Mouse (Mus musculus): ENCODE data around the gene Mtln.

Gene Mtln

DNA sequence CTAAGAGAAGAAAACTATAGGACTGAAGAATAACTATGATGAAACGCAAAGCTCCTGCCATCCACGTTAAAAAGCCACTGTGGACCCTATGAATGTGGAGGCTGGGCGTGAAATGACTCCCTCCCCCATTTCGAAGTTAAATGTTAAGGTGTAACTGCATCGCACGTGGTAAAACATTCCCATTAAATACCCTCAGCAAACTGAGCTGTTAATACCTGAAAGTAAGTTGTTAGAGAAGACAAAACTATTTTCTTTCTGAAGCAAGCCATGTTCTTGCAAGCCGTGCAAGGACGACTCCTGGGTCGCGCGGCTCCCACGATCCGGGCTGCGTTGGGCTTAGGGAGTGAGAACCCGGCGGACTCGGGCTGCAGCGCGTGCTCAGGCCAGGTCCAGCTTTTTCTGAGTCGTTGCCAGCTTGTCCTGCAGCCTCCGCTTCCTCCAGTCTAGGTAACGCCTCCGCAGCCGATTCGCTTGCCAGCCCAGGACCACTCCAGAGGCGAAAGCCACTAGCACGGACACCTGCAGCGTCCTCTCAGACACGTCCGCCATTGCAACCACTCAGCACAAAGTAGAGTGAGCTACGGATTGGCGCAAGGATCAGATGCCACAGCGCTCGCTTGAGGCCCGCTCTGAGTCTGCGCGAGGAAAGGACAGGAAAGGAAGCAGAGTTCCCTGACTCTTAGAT, at the start of gene Mtln:
Gene Mtln (minus strand): TSS at position 570 of the 685 bp plus-strand sequence.
- in situ Hi-C loops (cut with MboI; ENCODE audit: low sequenced_read_pairs): no loop called here

DNA sequence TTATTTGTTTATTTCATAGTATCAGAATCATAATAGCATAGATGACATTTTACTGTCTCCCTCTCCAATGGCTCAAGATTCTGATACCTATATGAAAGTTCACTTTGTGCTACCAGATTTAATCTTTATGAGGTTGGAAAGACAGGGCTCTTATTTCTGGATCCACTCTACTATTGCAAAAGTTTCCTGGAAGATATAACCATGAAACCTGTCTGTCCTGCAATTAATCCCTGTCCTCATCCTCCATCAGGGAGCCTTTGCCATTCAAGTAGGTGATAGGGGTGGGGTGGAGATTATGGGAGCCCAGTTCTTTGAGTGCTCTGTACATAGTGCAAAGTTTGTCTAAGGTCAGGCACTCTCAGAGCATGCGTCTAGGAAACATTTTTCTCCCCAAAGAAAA, 49.1 kb upstream of the Mtln start:
- in situ Hi-C loops (cut with MboI; ENCODE audit: low sequenced_read_pairs): no loop called here

DNA sequence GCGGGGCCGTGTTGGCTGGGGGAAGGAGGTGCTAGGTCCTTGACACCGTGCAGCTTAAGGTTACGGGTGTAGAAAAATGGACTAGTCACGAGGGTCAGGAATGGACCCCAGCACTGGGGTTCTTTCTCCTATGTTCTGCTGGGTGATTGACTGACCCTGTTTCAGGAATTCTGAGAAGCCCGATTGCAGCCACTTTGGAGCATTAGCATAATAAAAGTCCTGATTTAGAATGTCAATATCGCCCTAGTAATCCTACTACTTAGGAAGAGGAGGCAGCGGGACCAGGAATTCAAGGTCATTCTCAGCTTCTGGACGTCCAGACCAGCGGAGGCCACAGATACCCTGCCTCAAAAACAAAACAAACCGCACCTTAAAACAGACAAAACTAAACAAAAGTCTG, 47.1 kb upstream of the Mtln start:
- in situ Hi-C loops (cut with MboI; ENCODE audit: low sequenced_read_pairs): no loop called here

GRCm38 (mm10) chr2:127838576-127838975, 46.3 kb upstream of the Mtln start, which contains the start of gene Acoxl:
Acoxl (plus strand) TSS chr2:127838876.
- in situ Hi-C loops (cut with MboI; ENCODE audit: low sequenced_read_pairs): no loop called here

- in situ Hi-C loops (cut with MboI; ENCODE audit: low sequenced_read_pairs): no loop called here
Measured at GRCm38 (mm10) chr2:127832833-127833190, 40.5 kb upstream of the Mtln start.

GRCm38 (mm10) chr2:127832103-127832832, 40.0 kb upstream of the Mtln start:
- in situ Hi-C loops (cut with MboI; ENCODE audit: low sequenced_read_pairs): no loop called here

DNA sequence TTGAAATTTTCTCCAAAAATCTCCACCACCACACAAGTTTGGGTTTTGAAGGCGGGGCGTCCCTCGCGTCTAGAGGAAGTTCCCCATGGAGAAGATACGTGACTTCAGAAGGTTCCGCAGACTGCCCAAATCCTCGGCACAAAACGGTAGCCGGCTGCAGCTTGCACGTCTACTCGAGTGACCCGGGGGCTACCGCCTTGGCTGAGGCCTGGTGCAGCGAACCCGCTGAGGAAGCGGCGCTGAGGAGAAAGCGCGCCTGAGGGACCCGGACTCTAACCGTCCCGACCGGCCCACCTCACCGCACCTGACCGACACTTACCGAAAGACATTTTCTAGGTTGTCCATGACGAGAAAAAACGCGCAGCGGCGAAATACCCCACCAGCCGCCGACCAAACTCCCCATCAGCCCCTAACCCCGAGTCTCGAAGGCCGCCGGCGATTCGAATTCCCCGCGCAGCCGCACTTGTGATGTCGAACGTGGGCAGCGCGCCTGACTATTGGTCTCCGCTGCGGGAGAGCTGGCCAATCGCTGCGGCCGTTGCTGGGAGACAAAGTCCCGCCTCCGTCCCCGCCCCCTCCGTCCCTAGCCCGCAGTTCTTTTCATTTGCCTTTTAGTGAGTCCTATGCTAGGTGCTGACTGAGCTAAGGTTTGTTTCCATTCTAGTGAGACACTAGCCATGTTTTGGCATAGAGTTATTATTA, 39.3 kb upstream of the Mtln start, which contains the start of gene Bub1:
Gene Bub1 (minus strand): TSS at position 465 of the 702 bp plus-strand sequence.
- in situ Hi-C loops (cut with MboI; ENCODE audit: low sequenced_read_pairs): no loop called here

DNA sequence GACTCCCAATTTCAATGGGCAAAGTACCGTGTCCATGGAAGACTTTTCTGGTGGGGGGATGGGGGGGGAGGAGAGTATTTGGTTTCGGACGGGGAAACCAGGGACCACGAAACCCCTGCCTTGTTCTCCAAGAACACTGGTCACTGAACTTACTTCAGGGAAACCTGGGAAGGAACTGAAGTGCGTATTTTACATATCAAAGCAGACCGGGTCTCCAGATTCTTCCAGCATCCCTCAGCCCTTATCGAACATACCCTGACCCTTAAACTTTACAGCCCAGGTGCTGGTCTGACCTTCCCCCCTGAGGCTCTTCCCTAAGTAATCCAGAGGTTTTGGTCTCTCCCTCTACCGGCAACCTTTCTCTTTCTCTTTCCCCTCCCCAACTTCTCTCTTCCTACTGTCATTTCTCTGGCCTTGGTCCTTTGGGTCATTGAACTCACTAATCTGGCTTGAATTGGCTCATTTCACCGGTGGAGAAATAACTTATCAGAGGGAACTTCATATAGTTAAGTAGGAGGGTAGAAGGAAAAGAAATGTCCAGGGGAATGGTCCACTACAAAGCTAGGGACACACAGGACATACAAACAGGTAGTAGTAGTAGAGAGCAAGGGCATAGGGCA, 2.5 kb downstream of the Mtln start:
- in situ Hi-C loops (cut with MboI; ENCODE audit: low sequenced_read_pairs): no loop called here

GRCm38 (mm10) chr2:127789138-127789537, 3.1 kb downstream of the Mtln start:
- in situ Hi-C loops (cut with MboI; ENCODE audit: low sequenced_read_pairs): no loop called here

GRCm38 (mm10) chr2:127788440-127789116, 3.7 kb downstream of the Mtln start, which contains the start of gene Nphp1:
Nphp1 (minus strand) TSS chr2:127788897.
- in situ Hi-C loops (cut with MboI; ENCODE audit: low sequenced_read_pairs): no loop called here

GRCm38 (mm10) chr2:127787226-127787625, 5.1 kb downstream of the Mtln start:
- in situ Hi-C loops (cut with MboI; ENCODE audit: low sequenced_read_pairs): no loop called here

GRCm38 (mm10) chr2:127778451-127778850, 13.8 kb downstream of the Mtln start:
- in situ Hi-C loops (cut with MboI; ENCODE audit: low sequenced_read_pairs): no loop called here

DNA sequence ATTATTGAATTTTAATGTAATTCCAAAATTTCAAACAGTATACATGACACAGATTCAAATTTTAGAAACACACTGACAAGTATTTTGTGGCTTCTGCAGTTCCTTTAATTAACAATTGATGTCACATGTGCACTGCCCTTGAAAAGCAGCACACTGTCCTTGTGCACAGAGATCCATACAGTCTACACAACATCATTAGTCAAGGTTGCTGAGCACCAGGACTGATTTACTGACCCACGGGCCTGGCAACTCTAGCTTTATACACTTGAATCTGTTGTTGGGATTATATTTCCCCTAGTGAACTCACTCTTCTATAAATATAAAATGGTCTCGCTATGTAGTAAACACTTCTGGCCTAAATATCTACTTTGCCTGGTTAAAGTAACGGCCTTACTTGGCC, 17.3 kb downstream of the Mtln start:
- in situ Hi-C loops (cut with MboI; ENCODE audit: low sequenced_read_pairs): no loop called here

DNA sequence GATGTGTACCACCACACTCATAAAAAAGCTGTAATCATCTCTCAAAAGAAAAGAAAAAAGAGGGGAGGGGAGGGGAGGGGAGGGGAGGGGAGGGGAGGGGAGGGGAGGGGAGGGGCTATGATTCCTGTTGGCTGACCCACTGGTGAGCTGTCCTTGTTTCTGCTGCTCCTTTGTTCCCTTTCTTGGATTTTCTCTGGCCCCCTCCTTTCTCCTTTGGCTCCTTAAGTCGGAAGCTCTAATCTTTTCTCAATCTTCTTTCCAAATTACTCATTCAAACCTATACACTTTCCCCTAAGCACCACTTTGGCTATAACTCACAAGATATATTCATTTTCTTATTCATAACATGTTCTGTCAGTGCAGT, 17.7 kb downstream of the Mtln start:
- in situ Hi-C loops (cut with MboI; ENCODE audit: low sequenced_read_pairs): no loop called here

DNA sequence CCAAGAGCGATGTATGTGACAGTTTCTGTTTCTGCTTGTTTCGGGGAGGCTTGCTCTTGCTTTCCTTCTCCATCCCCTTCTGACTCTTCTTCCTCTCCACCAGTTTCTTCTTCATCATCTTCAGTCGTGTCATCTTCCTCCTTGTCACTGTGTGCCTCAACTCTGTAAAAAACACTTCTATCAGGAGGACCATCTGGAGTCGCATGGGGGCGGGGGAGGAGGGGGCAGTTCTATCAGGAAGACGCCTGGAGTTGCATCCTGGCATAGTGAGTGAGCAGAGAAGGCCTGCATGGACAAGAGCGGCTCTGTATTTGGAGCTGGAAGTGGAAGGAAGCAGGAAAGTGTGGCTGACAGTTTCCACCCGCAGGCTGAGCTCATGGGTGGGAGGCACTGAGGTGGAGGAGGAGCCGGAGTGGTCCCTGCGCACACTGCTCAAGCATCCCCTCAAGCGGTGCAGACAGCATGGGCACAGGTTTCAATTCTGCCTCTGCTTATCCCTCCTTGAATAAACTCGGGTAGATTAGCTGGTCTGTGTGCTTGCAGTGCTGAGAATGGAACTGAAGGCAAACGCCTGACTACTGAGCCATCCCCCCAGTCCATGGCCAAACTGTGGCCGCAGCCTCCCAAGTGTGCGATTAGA, 18.2 kb downstream of the Mtln start:
- in situ Hi-C loops (cut with MboI; ENCODE audit: low sequenced_read_pairs): no loop called here

- in situ Hi-C loops (cut with MboI; ENCODE audit: low sequenced_read_pairs): no loop called here
Measured at GRCm38 (mm10) chr2:127761587-127761986, 30.7 kb downstream of the Mtln start.

DNA sequence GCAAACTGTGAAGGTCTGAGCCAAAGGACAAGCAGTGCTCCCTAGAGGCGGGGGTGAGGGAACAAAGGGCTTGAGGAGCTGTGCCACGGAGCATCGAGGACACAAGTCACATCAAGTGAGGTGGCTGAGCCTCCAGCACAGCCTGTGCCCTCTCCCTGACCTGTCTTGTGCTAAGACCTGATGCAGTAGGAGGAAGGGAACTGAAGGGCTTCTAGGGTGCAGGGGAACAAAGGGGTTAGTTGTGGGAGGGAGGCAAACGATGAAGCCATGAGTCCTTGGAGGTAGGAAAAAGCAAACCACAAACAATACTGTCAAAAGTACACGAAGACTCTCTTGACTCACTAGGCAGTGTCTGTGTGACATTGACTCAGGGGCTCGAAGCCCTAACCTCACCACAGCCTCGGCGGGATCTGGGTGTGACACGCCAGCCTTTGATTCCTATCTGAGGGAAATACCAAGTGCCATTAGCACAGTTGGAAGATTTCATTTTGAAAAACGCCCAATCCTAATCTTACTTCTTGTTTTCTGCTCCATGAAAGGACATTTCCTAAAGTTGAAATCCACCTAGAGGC, 31.8 kb downstream of the Mtln start:
- in situ Hi-C loops (cut with MboI; ENCODE audit: low sequenced_read_pairs): no loop called here

DNA sequence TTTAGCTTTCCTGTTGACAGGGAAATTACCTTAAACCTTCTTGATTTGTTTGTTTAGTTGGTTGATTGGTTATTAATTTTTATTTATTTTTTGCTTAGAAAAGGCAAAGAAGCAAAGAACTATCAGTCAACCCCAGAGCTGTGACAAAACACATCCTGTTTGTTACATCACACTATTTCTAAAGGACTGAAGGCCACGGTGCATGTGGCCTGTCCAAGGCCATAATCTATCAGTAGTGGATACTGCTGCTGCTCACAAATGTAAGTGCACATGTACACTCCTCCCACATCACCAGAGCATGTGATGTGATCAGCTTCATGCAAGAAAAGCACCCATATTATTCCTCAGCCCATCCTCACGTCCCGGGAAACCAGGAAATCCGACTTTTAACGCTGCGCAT, 32.3 kb downstream of the Mtln start:
- in situ Hi-C loops (cut with MboI; ENCODE audit: low sequenced_read_pairs): no loop called here

GRCm38 (mm10) chr2:127759157-127759880, 33.0 kb downstream of the Mtln start:
- in situ Hi-C loops (cut with MboI; ENCODE audit: low sequenced_read_pairs): no loop called here

Data from CH12F3 (cell line).